Mouse (Mus musculus) frontal cortex, postnatal 14 days (tissue): ENCODE results near the gene Tmed1.
A peak's percentile ranks its signal among the peaks of the same experiment; 100 is the strongest.
"Not testable (repeated sequence)": the region's sequence is repeated elsewhere in the genome, so short reads cannot be mapped to it uniquely, and the experiment has no call there.

Experiments used
- DNase-seq, 2 experiments: peaks; one replicate each; pipeline ENCODE4 v3.0.0; 2022; ENCODE audit warnings: low spot score in 2 of 2

Gene Tmed1

GRCm38 (mm10) chr9:21472913-21473312, 37.1 kb downstream of the Tmed1 start:
- no peak for DNase-seq

- peak in 1 of 2 experiments; percentile 47 for DNase-seq
Observed at GRCm38 (mm10) chr9:21469032-21470024, 40.7 kb downstream of the Tmed1 start.

GRCm38 (mm10) chr9:21464565-21464928, 45.5 kb downstream of the Tmed1 start:
- DNase-seq: not testable (repeated sequence)

- DNase-seq: no peak
Observed at GRCm38 (mm10) chr9:21463766-21464564, 46.1 kb downstream of the Tmed1 start.

- peak; percentile 34 to 49 for DNase-seq
Observed at GRCm38 (mm10) chr9:21463138-21463590, 46.9 kb downstream of the Tmed1 start.

GRCm38 (mm10) chr9:21460400-21460940, 49.6 kb downstream of the Tmed1 start:
- no peak for DNase-seq

- DNase-seq: no peak
Observed at GRCm38 (mm10) chr9:21458821-21459220, 51.2 kb downstream of the Tmed1 start.
